29 mouse cellular contexts compared by ENCODE assay signal in genomic region chrX:41644954-41645353, GRCm38 (mm10).
DNase-seq lines count a peak whose midpoint lies in the region; ATAC-seq and TF ChIP-seq lines count a peak whose summit lies in the region.
"Had no signal": no experiment of that assay in that cellular context is flagged by ENCODE, and none has a peak within 500 bp of the region (broad histone marks: within the 10 kb centered on the region; RNA-seq: fewer than 3 reads in every experiment).

No protein-coding gene starts in this region.

- DNase-seq in heart, embryonic 10.5 days (ENCODE audit: low spot score), result peak; percentile 74
- DNase-seq in heart, postnatal 25 days (ENCODE audit: low spot score), result no peak
- DNase-seq in 416B (ENCODE audit: low read depth), result peak; percentile 24
- DNase-seq: adrenal gland, adult 8-10 months; adrenal gland, postnatal 25 days; cerebellum, adult 11-12 months; cerebellum, adult 9-10 months; cerebellum, postnatal 14 days; gastrocnemius, postnatal 10 days; gastrocnemius, postnatal 36 days; heart, postnatal 14 days; kidney, adult 2 months had no signal

- no peak overlapping the region for H3K27ac ChIP-seq in heart, embryonic 10.5 days
- no peak overlapping the region for H3K27ac ChIP-seq in intestine, postnatal 0 days (ENCODE audit: low read depth, low read length)
- no peak overlapping the region for H3K27ac ChIP-seq in intestine, embryonic 15.5 days
- H3K27ac ChIP-seq: embryonic facial prominence, embryonic 12.5 days; embryonic facial prominence, embryonic 15.5 days; forebrain, embryonic 12.5 days; heart, embryonic 15.5 days; hindbrain, embryonic 10.5 days; hindbrain, embryonic 13.5 days had no signal

- intact Hi-C loops in heart, postnatal 25 days (cut with DNase I), result no loop called here

- no peak overlapping the region for H3K4me3 ChIP-seq in heart, embryonic 10.5 days
- no peak overlapping the region for H3K4me3 ChIP-seq in intestine, postnatal 0 days (ENCODE audit: low read depth, low read length)
- no peak overlapping the region for H3K4me3 ChIP-seq in intestine, embryonic 15.5 days (replicated peaks)
- H3K4me3 ChIP-seq: embryonic facial prominence, embryonic 12.5 days; embryonic facial prominence, embryonic 15.5 days; erythroblast, embryonic 14.5 days; forebrain, embryonic 12.5 days; heart, embryonic 15.5 days; hindbrain, embryonic 10.5 days; hindbrain, embryonic 13.5 days had no signal

- H3K9ac ChIP-seq in intestine, postnatal 0 days (ENCODE audit: low read depth, low read length), result no peak overlapping the region
- no peak overlapping the region for H3K9ac ChIP-seq in intestine, embryonic 15.5 days
- H3K9ac ChIP-seq: embryonic facial prominence, embryonic 12.5 days; embryonic facial prominence, embryonic 15.5 days; forebrain, embryonic 12.5 days; heart, embryonic 15.5 days; hindbrain, embryonic 13.5 days had no signal

- no peaks in the 10 kb centered on the region for H3K36me3 ChIP-seq in heart, embryonic 10.5 days
- no peaks in the 10 kb centered on the region for H3K36me3 ChIP-seq in intestine, postnatal 0 days (ENCODE audit: control insufficient read depth, insufficient read depth)
- H3K36me3 ChIP-seq in intestine, embryonic 15.5 days, result no peaks in the 10 kb centered on the region
- H3K36me3 ChIP-seq: embryonic facial prominence, embryonic 12.5 days; embryonic facial prominence, embryonic 15.5 days; forebrain, embryonic 12.5 days; heart, embryonic 15.5 days; hindbrain, embryonic 10.5 days; hindbrain, embryonic 13.5 days had no signal

- H3K4me1 ChIP-seq in heart, embryonic 10.5 days, result no peaks in the 10 kb centered on the region
- no peaks in the 10 kb centered on the region for H3K4me1 ChIP-seq in intestine, postnatal 0 days (replicated peaks; ENCODE audit: control insufficient read depth, insufficient read depth, low read length)
- no peaks in the 10 kb centered on the region for H3K4me1 ChIP-seq in intestine, embryonic 15.5 days (replicated peaks)
- H3K4me1 ChIP-seq: embryonic facial prominence, embryonic 12.5 days; embryonic facial prominence, embryonic 15.5 days; forebrain, embryonic 12.5 days; heart, embryonic 15.5 days; hindbrain, embryonic 10.5 days; hindbrain, embryonic 13.5 days had no signal

- no peaks in the 10 kb centered on the region for H3K27me3 ChIP-seq in heart, embryonic 10.5 days (ENCODE audit: insufficient read depth, poor library complexity, severe bottlenecking)
- H3K27me3 ChIP-seq in intestine, postnatal 0 days (replicated peaks; ENCODE audit: control insufficient read depth, insufficient read depth, low read length), result no peaks in the 10 kb centered on the region
- H3K27me3 ChIP-seq in intestine, embryonic 15.5 days (replicated peaks), result no peaks in the 10 kb centered on the region
- H3K27me3 ChIP-seq: embryonic facial prominence, embryonic 12.5 days; embryonic facial prominence, embryonic 15.5 days; forebrain, embryonic 12.5 days; heart, embryonic 15.5 days; hindbrain, embryonic 13.5 days had no signal

- WGBS in heart, embryonic 10.5 days, result 25% methylated on average over 2 of the region's 2 CpGs
- WGBS in intestine, postnatal 0 days, result 29% methylated on average over 2 of the region's 2 CpGs
- 39% methylated on average over 2 of the region's 2 CpGs for WGBS in intestine, embryonic 15.5 days

- no peaks in the 10 kb centered on the region for H3K9me3 ChIP-seq in heart, embryonic 10.5 days
- no peaks in the 10 kb centered on the region for H3K9me3 ChIP-seq in intestine, postnatal 0 days (ENCODE audit: control insufficient read depth)
- no peaks in the 10 kb centered on the region for H3K9me3 ChIP-seq in intestine, embryonic 15.5 days
- H3K9me3 ChIP-seq: embryonic facial prominence, embryonic 12.5 days; embryonic facial prominence, embryonic 15.5 days; forebrain, embryonic 12.5 days; heart, embryonic 15.5 days; hindbrain, embryonic 10.5 days; hindbrain, embryonic 13.5 days had no signal

- ATAC-seq in intestine, postnatal 0 days, result no peak
- ATAC-seq in intestine, embryonic 15.5 days, result no peak
- ATAC-seq in common myeloid progenitor, adult 5-6 weeks (replicated peaks; ENCODE audit: low read depth, poor library complexity, severe bottlenecking), result 0 out of 2 replicates have a peak, but pooled peaks have one; percentile 22
- no peak for ATAC-seq in erythroblast, adult 5-6 weeks (replicated peaks; ENCODE audit: low FRiP score, poor library complexity, severe bottlenecking)
- ATAC-seq: activated CD4-positive, CD25-positive, alpha-beta regulatory T cell, adult 4 months; CD4-positive, CD25-positive, alpha-beta regulatory T cell, adult 4 months; forebrain, embryonic 16.5 days; hindbrain, embryonic 16.5 days; intestine, embryonic 16.5 days had no signal

- TF ChIP-seq CTCF in intestine, postnatal 0 days (IDR thresholded peaks at IDR 0.05; ENCODE audit: low read depth), result peak; percentile 25

- no peak overlapping the region for H3K4me2 ChIP-seq in intestine, postnatal 0 days (replicated peaks; ENCODE audit: low read depth)
- H3K4me2 ChIP-seq in intestine, embryonic 15.5 days (replicated peaks), result no peak overlapping the region
- H3K4me2 ChIP-seq: embryonic facial prominence, embryonic 12.5 days; embryonic facial prominence, embryonic 15.5 days; forebrain, embryonic 12.5 days; heart, embryonic 11.5 days; heart, embryonic 15.5 days; hindbrain, embryonic 13.5 days had no signal
